Mouse (Mus musculus): Measurements from ENCODE around the gene Syce2.

DNA sequence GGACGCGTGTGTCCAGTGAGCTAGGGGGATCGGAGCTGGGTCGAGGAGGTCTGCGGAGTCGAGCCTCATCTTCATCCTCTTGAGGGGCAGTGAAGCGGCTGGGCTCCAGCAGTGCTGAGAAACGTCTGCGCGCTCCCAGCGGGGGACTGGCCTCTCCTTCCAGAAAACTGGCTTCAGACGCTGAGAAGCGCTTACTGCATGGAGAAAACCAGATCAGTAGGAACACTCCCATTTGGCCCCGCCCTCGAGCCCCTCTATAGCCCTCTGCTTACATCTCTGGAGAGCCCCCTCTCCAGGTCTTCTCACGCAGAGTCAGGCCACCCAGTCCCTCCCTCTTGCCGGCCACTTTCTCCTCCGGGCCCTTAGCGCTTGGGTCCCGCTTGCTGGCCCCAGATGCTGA, 45.9 kb downstream of the Syce2 start:
- TF ChIP-seq MAFK (IDR thresholded peaks at IDR 0.05; ENCODE audit: insufficient read depth, low read depth, low read length) = no peak
- no peak for TF ChIP-seq ZNF384 (IDR thresholded peaks at IDR 0.05; ENCODE audit: low read depth, low read length)

All from ES-E14 (cell line).